Mouse (Mus musculus) myocyte (in vitro differentiated cells): ENCODE measurements around the gene Atp2b4. TPM values are rescaled to one million over a fixed set of nuclear protein-coding genes. Genes with fewer than 3 reads are reported as not detected.

ENCODE experiments used
- H3K27me3 ChIP-seq: one replicate; pipeline ENCODE4 v1.6.1; 2011; ENCODE audit not compliant: control insufficient read depth, insufficient read depth, insufficient read length
- H3K36me3 ChIP-seq: one replicate; pipeline ENCODE4 v1.6.1; 2011; ENCODE audit not compliant: control insufficient read depth, insufficient read depth
- H3K4me2 ChIP-seq: one replicate; pipeline ENCODE4 v1.6.1; 2011; ENCODE audit warnings: low read depth, control low read depth
- H3K4me3 ChIP-seq: one replicate; pipeline ENCODE4 v1.5.1; 2011; ENCODE audit warnings: mild to moderate bottlenecking, control low read depth, moderate library complexity
- H3K79me2 ChIP-seq: one replicate; pipeline ENCODE4 v1.6.1; 2011; ENCODE audit not compliant: control insufficient read depth, insufficient read depth
- H3ac ChIP-seq: one replicate; pipeline ENCODE4 v1.6.1; 2011; ENCODE audit not compliant: control insufficient read depth, insufficient read length
- CEBPB ChIP-seq: IDR thresholded peaks from 2 replicates; pipeline ENCODE4 v1.6.1; 2011; ENCODE audit warnings: mild to moderate bottlenecking, moderate library complexity; ENCODE audit not compliant: poor library complexity, insufficient read depth, severe bottlenecking
- E2F4 ChIP-seq: IDR thresholded peaks from one replicate; pipeline ENCODE4 v1.6.1; 2011; ENCODE audit warnings: mild to moderate bottlenecking, control low read depth, moderate library complexity; ENCODE audit not compliant: insufficient read depth
- MAX ChIP-seq: IDR thresholded peaks from one replicate; pipeline ENCODE4 v1.6.1; 2011; ENCODE audit warnings: low read depth, mild to moderate bottlenecking, control low read depth
- MYOD1 ChIP-seq, 3 experiments: IDR thresholded peaks; one replicate each; pipeline ENCODE4 v1.6.1; 2011; ENCODE audit warnings: control low read depth in 2 of 3, low read depth in 2 of 3, mild to moderate bottlenecking in 2 of 3, moderate library complexity in 1 of 3; ENCODE audit not compliant: insufficient read length in 2 of 3, control insufficient read depth in 1 of 3
- MYOG ChIP-seq, 3 experiments: IDR thresholded peaks; one replicate each; pipeline ENCODE4 v1.6.1; 2011; ENCODE audit warnings: control low read depth in 2 of 3, low read depth in 2 of 3, mild to moderate bottlenecking in 2 of 3; ENCODE audit not compliant: insufficient read length in 2 of 3, control insufficient read depth in 1 of 3, insufficient read depth in 1 of 3
- POLR2A ChIP-seq: IDR thresholded peaks from one replicate; pipeline ENCODE4 v1.6.1; 2011; ENCODE audit warnings: low read depth, mild to moderate bottlenecking, control low read depth, moderate library complexity; ENCODE audit not compliant: insufficient read length
- POLR2AphosphoS2 ChIP-seq: IDR thresholded peaks from one replicate; pipeline ENCODE4 v1.6.1; 2011; ENCODE audit warnings: low read depth, control low read depth; ENCODE audit not compliant: insufficient read length
- REST ChIP-seq: IDR thresholded peaks from one replicate; pipeline ENCODE4 v1.6.1; 2011; ENCODE audit warnings: mild to moderate bottlenecking, control low read depth, moderate library complexity; ENCODE audit not compliant: insufficient read depth, insufficient read length
- SRF ChIP-seq: IDR thresholded peaks from one replicate; pipeline ENCODE4 v1.6.1; 2011; ENCODE audit warnings: low read depth; ENCODE audit not compliant: control insufficient read depth, insufficient read length
- TCF12 ChIP-seq: IDR thresholded peaks from one replicate; pipeline ENCODE4 v1.6.1; 2011; ENCODE audit warnings: mild to moderate bottlenecking, control low read depth; ENCODE audit not compliant: poor library complexity, insufficient read depth, severe bottlenecking
- TCF3 ChIP-seq: IDR thresholded peaks from one replicate; pipeline ENCODE4 v1.6.1; 2011; ENCODE audit warnings: low read depth, control low read depth; ENCODE audit not compliant: insufficient read length
- USF1 ChIP-seq: IDR thresholded peaks from one replicate; pipeline ENCODE4 v1.6.1; 2011; ENCODE audit warnings: low read depth, mild to moderate bottlenecking, control low read depth, moderate library complexity
- polyA plus RNA-seq: library from polyadenylated mRNA; unstranded; fragments of >200 nt; fragmentation: generic; extraction: Trizol; gene quantifications from one replicate; pipeline ENCODE4 v1.2.1, GENCODE M21; 2012; ENCODE audit warnings: missing spikeins

The Atp2b4 gene
- polyA plus RNA-seq, 1 experiment = 28.1 TPM

DNA sequence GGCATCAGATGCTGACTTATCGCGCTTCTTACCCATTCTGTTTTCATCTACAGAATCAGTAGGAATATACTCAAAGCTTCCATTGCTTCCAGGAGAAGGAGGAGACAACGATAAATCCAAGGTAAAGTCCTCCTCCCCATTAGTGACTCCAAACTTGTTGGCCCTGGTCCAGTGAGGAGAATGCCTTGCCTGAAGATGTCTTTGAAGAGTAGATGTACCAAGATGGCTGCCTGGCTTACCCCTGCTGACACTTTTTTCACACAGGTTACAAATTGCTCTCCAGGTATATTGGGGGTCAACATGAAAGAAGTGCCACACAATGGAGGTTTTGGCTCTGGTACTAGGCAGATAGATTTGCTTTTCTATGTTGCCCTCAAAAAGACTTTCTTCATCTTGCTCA, 142.0 kb downstream of the Atp2b4 start:
- no peaks in the 10 kb centered on the region for H3K27me3 ChIP-seq
- peaks cover 26% of the 10 kb centered on the region for H3K36me3 ChIP-seq
- peak overlapping the region; percentile 66 for H3K4me3 ChIP-seq
- TF ChIP-seq MAX (no peak), REST (no peak), POLR2A (no peak), SRF (no peak)
- no peak overlapping the region for H3K4me2 ChIP-seq
- peaks cover 69% of the 10 kb centered on the region for H3K79me2 ChIP-seq
- H3ac ChIP-seq = no peak overlapping the region

DNA sequence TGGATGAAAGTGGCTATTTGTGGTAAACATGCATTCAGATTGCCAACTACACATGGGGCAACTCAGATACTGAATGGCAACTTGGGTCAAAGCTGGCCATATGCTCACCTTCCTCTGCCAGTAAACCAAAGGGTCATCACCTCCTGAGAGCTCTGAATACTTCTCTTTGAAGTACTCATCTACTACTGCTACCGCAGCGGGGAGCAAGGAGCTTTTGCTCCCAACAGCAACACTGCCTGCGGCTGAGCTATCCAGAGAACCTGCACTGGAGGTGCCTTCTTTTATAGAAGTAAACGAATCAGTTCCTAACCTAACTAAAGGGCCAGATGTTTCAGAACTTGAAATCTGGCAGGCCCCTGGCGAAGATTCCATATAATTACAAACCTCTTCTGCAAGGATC, 144.0 kb downstream of the Atp2b4 start:
- Histone ChIP-seq H3K36me3 (peaks cover 40% of the 10 kb centered on the region), H3K27me3 (no peaks in the 10 kb centered on the region), H3K4me3 (no peak overlapping the region), H3K79me2 (peaks cover 90% of the 10 kb centered on the region), H3K4me2 (no peak overlapping the region), H3ac (no peak overlapping the region)
- TF ChIP-seq SRF (no peak), TCF3 (no peak), USF1 (no peak), REST (no peak), MYOD1 (IDR thresholded peaks at IDR 0.05; ENCODE audit: control insufficient read depth in 1 of 3, insufficient read length in 2 of 3, low read depth in 2 of 3) (no peak), POLR2A (no peak), CEBPB (no peak), E2F4 (no peak), POLR2AphosphoS2 (no peak), TCF12 (no peak)

DNA sequence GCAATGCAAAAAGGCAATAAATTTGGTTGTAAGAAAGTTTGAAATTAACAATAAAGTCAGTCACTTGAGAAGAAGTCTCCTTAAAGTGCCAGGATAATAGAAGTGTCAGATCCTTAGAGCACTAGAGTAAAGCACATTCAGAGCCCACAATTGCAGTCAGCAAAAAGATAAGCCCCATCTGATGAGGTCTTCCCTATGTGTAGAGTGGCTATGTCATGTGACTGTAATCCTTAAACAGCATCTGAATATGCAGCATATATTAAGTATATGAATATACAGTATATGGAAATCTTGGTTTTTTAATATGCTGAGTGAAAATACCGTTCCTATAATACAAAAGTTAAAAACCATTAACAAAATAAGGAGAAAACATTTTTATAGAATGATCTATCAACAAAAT, 147.8 kb downstream of the Atp2b4 start:
- peaks cover 98% of the 10 kb centered on the region for H3K79me2 ChIP-seq
- peaks cover 45% of the 10 kb centered on the region for H3K36me3 ChIP-seq
- no peak overlapping the region for H3ac ChIP-seq
- no peak overlapping the region for H3K4me3 ChIP-seq
- TF ChIP-seq TCF12 (no peak), TCF3 (no peak), MYOG (IDR thresholded peaks at IDR 0.05; ENCODE audit: control insufficient read depth in 1 of 3, insufficient read depth in 1 of 3, insufficient read length in 2 of 3, low read depth in 2 of 3) (no peak), USF1 (no peak), POLR2AphosphoS2 (no peak), E2F4 (no peak), SRF (no peak), MAX (no peak), POLR2A (no peak), CEBPB (no peak), REST (no peak)
- H3K4me2 ChIP-seq = no peak overlapping the region
- no peaks in the 10 kb centered on the region for H3K27me3 ChIP-seq

DNA sequence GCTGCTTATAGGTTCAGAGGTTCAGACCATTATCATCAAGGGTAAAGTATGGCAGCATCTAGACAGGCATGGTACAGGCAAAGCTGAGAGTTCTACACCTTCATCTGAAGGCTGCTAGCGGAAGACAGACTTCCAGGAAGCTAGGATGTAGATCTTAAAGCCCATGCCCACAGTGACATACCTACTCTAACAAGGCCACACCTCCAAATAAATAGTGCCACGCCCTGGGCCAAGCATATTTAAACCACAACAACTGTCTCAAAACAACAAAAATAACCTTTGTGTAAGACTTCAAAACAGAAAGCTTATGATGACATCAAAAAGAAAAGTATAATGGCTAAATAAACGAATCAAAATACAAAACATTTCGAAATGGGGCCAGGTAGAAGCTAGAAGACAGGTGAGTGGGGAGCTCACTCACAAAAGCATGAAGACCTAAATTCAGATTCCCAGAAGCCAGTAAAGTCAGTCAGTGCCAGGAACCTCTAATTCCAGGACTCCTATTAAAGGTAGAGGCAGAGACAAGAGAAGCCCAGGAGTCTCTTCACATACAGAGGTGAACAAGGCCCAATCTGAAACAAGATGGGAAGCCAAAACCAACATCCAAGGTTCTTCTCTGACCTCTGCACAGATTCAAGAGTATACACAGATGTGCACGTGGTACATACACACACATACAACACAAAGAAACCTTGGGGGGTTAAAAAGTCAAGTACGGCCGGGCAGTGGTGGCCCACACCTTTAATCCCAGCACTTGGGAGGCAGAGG, 150.4 kb downstream of the Atp2b4 start:
- Histone ChIP-seq H3ac (no peak overlapping the region), H3K79me2 (peaks cover 89% of the 10 kb centered on the region), H3K36me3 (peaks cover 57% of the 10 kb centered on the region), H3K27me3 (no peaks in the 10 kb centered on the region), H3K4me2 (no peak overlapping the region), H3K4me3 (no peak overlapping the region)
- TF ChIP-seq MYOD1 (IDR thresholded peaks at IDR 0.05; ENCODE audit: control insufficient read depth in 1 of 3, insufficient read length in 2 of 3, low read depth in 2 of 3) = no peak

Other genes starting within 250 kb of the Atp2b4 start
- gene Snrpe, start 190.8 kb downstream of the Atp2b4 start, polyA plus RNA-seq = 240 TPM
- gene Zbed6, start 140.2 kb downstream of the Atp2b4 start, polyA plus RNA-seq = 3.2 TPM
- gene Gm38394, start 139.7 kb downstream of the Atp2b4 start, polyA plus RNA-seq = 2.6 TPM
- gene Lax1, start 110.9 kb downstream of the Atp2b4 start, polyA plus RNA-seq = 0.05 TPM
- 0.49 TPM for gene Optc, start 107.0 kb upstream of the Atp2b4 start, polyA plus RNA-seq
- gene Prelp, start 120.4 kb upstream of the Atp2b4 start, polyA plus RNA-seq = 2.3 TPM
- gene Fmod, start 236.2 kb upstream of the Atp2b4 start, polyA plus RNA-seq = 0.23 TPM